Mouse (Mus musculus) bone marrow, adult 2 months (tissue): ENCODE measurements around the gene 9030025P20Rik.
"Not testable (repeated sequence)": the region's sequence is repeated elsewhere in the genome, so short reads cannot be mapped to it uniquely, and the experiment has no call there.

Experiments used
- CTCF ChIP-seq: fragments of 200-500 bp; IDR thresholded peaks from 2 replicates; pipeline ENCODE4 v1.5.1; 2011; ENCODE audit warnings: low read length, control low read depth; ENCODE audit not compliant: control insufficient read depth, insufficient read depth
- POLR2A ChIP-seq: fragments of 200-500 bp; IDR thresholded peaks from 2 replicates; pipeline ENCODE4 v1.6.1; 2011; ENCODE audit warnings: low read depth, mild to moderate bottlenecking, control low read depth, low read length, borderline replicate concordance; ENCODE audit not compliant: control insufficient read depth

DNA sequence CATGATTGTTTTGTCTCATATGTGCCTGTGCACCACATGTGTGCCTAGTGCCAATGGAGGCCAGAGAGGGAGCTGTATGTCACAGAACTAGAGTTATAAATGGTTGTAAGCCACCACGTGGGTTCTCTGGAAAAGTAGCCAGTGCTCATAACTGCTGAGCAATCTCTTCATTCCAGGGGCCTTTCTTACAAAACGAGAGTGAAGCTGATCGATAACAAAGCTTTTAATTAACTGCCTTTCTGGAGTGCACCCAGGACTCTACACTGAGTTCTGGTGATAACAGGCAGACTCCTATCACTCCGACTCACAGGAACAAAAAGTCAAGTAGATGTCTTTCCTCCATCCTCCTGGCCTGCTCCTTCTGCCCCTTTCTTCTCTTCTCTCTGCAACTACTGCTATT, 53.1 kb downstream of the 9030025P20Rik start:
- not testable (repeated sequence) for TF ChIP-seq CTCF, POLR2A
